Mouse (Mus musculus) intestine, embryonic 15.5 days (tissue): ENCODE results near the gene Slc24a3. TPM values are rescaled to one million over a fixed set of nuclear protein-coding genes. Genes with fewer than 3 reads are reported as not detected.

Experiments used
- ATAC-seq: fragments of 200-750 bp; cut with Nextera tagmentation; 2 replicates; pipeline ENCODE4 v1.8.0; 2017; ENCODE audit warnings: moderate TSS enrichment, moderate library complexity
- H3K27ac ChIP-seq: fragments of 300-500 bp; sonication (generic); 2 replicates; pipeline ENCODE4 v1.5.1; 2015; ENCODE audit warnings: mild to moderate bottlenecking, inconsistent platforms
- H3K27me3 ChIP-seq: fragments of 300-500 bp; sonication (generic); replicated peaks from 2 replicates; pipeline ENCODE4 v1.6.1; 2015; ENCODE audit warnings: inconsistent platforms
- H3K36me3 ChIP-seq: fragments of 300-500 bp; sonication (generic); 2 replicates; pipeline ENCODE4 v1.6.1; 2015; ENCODE audit warnings: inconsistent platforms
- H3K4me1 ChIP-seq: fragments of 300-500 bp; sonication (generic); replicated peaks from 2 replicates; pipeline ENCODE4 v1.6.1; 2015; ENCODE audit warnings: inconsistent platforms
- H3K4me2 ChIP-seq: fragments of 300-500 bp; sonication (generic); replicated peaks from 2 replicates; pipeline ENCODE4 v1.6.1; 2015; ENCODE audit warnings: mild to moderate bottlenecking, inconsistent platforms
- H3K4me3 ChIP-seq: fragments of 300-500 bp; sonication (generic); replicated peaks from 2 replicates; pipeline ENCODE4 v1.5.1; 2015; ENCODE audit warnings: inconsistent platforms
- H3K9ac ChIP-seq: fragments of 300-500 bp; sonication (generic); 2 replicates; pipeline ENCODE4 v1.6.1; 2015; ENCODE audit warnings: inconsistent platforms
- H3K9me3 ChIP-seq: fragments of 300-500 bp; sonication (generic); 2 replicates; pipeline ENCODE4 v1.6.1; 2016; ENCODE audit warnings: inconsistent platforms
- WGBS: fragments of 180-500 bp; shearing (Covaris S2); methylation state at CpG from one replicate; pipeline ENCODE4 v1.1.7; 2015; 5-methylcytosine and 5-hydroxymethylcytosine counted together
- polyA plus RNA-seq: library from polyadenylated mRNA; unstranded; fragments of >200 nt; fragmentation: Nextera tagmentation; extraction: Ambion mirVana; gene quantifications from 2 replicates; pipeline ENCODE4 v1.2.1, GENCODE M21; 2015

The Slc24a3 gene
- polyA plus RNA-seq, 1 experiment from 2014 or later = 6.9 TPM

- 69% methylated on average over 21 of the region's 21 CpGs for WGBS
- Histone ChIP-seq H3K9me3 (no peaks in the 10 kb centered on the region), H3K9ac (no peak overlapping the region), H3K27ac (no peak overlapping the region), H3K4me1 (no peaks in the 10 kb centered on the region), H3K4me2 (no peak overlapping the region), H3K27me3 (no peaks in the 10 kb centered on the region), H3K4me3 (no peak overlapping the region), H3K36me3 (no peaks in the 10 kb centered on the region)
- no peak for ATAC-seq
These were observed 472.9 kb downstream of the Slc24a3 start for GRCm38 (mm10) chr2:145640255-145640984.

GRCm38 (mm10) chr2:145655373-145655960 lies 487.9 kb downstream of the Slc24a3 start:
- H3K4me3 ChIP-seq = no peak overlapping the region
- no peaks in the 10 kb centered on the region for H3K27me3 ChIP-seq
- ATAC-seq = peak; percentile 75
- H3K4me2 ChIP-seq = no peak overlapping the region
- no peak overlapping the region; the same call in 1 of the 2 replicates for H3K27ac ChIP-seq
- no peaks in the 10 kb centered on the region for H3K36me3 ChIP-seq
- WGBS = 26% methylated on average over 12 of the region's 12 CpGs
- no peaks in the 10 kb centered on the region for H3K4me1 ChIP-seq
- no peak overlapping the region for H3K9ac ChIP-seq
- no peaks in the 10 kb centered on the region for H3K9me3 ChIP-seq

DNA sequence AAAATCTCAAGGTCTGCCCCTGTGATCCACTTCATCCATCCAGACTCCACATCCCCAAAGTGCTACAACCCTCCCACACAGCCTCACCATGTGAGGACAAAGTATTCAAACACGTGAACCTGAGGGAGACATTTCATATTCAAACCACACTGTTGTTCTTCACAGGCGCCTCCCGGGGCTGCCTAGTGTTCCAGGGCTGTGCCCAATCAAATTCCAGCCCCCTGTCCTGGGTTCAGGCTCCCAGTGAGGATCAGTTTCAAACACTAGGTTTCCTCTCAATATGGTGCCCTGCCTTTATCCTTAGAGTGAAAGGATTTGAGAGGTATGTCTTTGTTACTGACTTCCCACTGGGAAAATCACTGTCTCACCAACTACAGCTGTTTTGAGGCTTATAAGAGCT lies 488.6 kb downstream of the Slc24a3 start:
- no peak overlapping the region for H3K4me3 ChIP-seq
- H3K9ac ChIP-seq = no peak overlapping the region
- H3K4me2 ChIP-seq = no peak overlapping the region
- no peaks in the 10 kb centered on the region for H3K36me3 ChIP-seq
- H3K27ac ChIP-seq = no peak overlapping the region
- no peaks in the 10 kb centered on the region for H3K9me3 ChIP-seq
- WGBS = 64% methylated on average over 3 of the region's 3 CpGs
- no peak for ATAC-seq
- 0 out of 2 replicates have a peak, but pooled peaks cover 1% of the 10 kb centered on the region for H3K4me1 ChIP-seq
- H3K27me3 ChIP-seq = no peaks in the 10 kb centered on the region

DNA sequence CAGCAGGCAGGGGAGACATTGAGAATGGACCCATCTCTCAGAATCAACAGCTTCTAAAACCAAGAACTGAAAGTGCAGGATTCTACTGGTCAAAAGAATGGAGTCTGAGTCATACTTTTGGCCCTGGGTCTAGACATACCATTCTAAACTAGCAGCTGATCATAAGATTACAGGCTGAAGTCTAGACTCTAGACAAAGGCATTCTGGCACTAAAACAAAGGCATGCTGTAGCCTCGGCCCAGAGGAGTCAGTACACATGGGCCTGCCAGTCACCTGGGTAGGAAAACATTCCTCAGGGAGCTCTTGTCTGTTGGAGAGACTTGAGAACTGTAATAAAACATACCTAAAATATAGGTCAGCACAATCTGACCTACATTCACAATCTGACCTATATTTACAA lies 489.2 kb downstream of the Slc24a3 start:
- 0 out of 2 replicates have a peak, but pooled peaks cover 2% of the 10 kb centered on the region for H3K4me1 ChIP-seq
- H3K9ac ChIP-seq = no peak overlapping the region
- ATAC-seq = no peak
- WGBS = 43% methylated on average over 1 of the region's 1 CpGs
- H3K27me3 ChIP-seq = no peaks in the 10 kb centered on the region
- no peak overlapping the region for H3K27ac ChIP-seq
- H3K4me2 ChIP-seq = no peak overlapping the region
- no peak overlapping the region for H3K4me3 ChIP-seq
- H3K36me3 ChIP-seq = no peaks in the 10 kb centered on the region
- no peaks in the 10 kb centered on the region for H3K9me3 ChIP-seq

GRCm38 (mm10) chr2:145661242-145661641 lies 493.7 kb downstream of the Slc24a3 start:
- H3K27me3 ChIP-seq = no peaks in the 10 kb centered on the region
- WGBS = 62% methylated on average over 7 of the region's 7 CpGs
- no peak overlapping the region for H3K4me3 ChIP-seq
- H3K36me3 ChIP-seq = no peaks in the 10 kb centered on the region
- no peak overlapping the region for H3K27ac ChIP-seq
- H3K4me2 ChIP-seq = no peak overlapping the region
- ATAC-seq = peak; percentile 70
- H3K9ac ChIP-seq = no peak overlapping the region
- 0 out of 2 replicates have a peak, but pooled peaks cover 2% of the 10 kb centered on the region for H3K4me1 ChIP-seq
- H3K9me3 ChIP-seq = no peaks in the 10 kb centered on the region

DNA sequence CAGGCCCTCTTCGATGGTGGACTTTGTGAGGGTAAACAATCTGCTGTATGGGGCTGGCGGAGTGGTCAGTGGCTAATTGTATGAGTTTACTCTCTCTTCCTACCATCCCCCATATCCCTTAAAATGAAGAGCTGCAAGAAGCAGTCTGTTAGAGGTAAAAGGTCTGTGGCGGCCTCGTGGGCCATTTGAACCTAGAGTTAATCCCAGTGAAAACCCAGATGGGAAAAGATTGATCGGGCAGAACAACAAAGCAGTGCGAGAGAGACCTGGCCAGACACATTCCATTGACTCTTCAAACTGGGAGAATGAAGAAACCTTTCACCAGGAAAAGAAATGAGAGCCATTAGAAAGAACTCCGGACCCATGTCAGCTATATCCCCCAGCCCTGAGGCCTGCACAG lies 496.3 kb downstream of the Slc24a3 start:
- no peak for ATAC-seq
- H3K9me3 ChIP-seq = no peaks in the 10 kb centered on the region
- no peaks in the 10 kb centered on the region for H3K36me3 ChIP-seq
- no peak overlapping the region for H3K4me2 ChIP-seq
- no peaks in the 10 kb centered on the region for H3K27me3 ChIP-seq
- H3K27ac ChIP-seq = no peak overlapping the region
- WGBS = 62% methylated on average over 7 of the region's 7 CpGs
- H3K4me1 ChIP-seq = 0 out of 2 replicates have a peak, but pooled peaks cover 2% of the 10 kb centered on the region
- H3K9ac ChIP-seq = no peak overlapping the region
- H3K4me3 ChIP-seq = no peak overlapping the region

DNA sequence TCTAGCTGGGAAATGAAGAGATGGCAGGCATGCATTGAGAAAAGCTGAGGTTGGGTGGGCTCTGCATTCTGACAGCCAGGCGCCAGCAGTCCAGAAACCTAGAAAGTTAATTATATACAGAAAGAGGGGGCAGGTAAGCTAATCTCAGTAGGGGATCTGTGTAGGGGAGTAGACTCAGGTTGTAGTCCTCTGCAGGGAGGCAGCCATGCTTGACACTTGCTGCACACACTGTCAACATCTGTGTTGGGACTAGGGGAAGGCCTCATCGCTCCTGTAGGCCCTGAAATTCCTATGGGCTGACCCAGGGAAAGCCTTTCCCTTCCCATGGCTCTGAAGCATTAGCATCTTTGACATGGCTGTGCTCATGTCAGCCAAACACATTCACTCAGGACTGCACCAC lies 496.8 kb downstream of the Slc24a3 start:
- no peak overlapping the region for H3K4me3 ChIP-seq
- no peaks in the 10 kb centered on the region for H3K36me3 ChIP-seq
- WGBS = 69% methylated on average over 2 of the region's 2 CpGs
- no peaks in the 10 kb centered on the region for H3K9me3 ChIP-seq
- no peak for ATAC-seq
- H3K4me1 ChIP-seq = 0 out of 2 replicates have a peak, but pooled peaks cover 2% of the 10 kb centered on the region
- no peak overlapping the region for H3K9ac ChIP-seq
- no peak overlapping the region for H3K27ac ChIP-seq
- H3K27me3 ChIP-seq = no peaks in the 10 kb centered on the region
- H3K4me2 ChIP-seq = no peak overlapping the region

DNA sequence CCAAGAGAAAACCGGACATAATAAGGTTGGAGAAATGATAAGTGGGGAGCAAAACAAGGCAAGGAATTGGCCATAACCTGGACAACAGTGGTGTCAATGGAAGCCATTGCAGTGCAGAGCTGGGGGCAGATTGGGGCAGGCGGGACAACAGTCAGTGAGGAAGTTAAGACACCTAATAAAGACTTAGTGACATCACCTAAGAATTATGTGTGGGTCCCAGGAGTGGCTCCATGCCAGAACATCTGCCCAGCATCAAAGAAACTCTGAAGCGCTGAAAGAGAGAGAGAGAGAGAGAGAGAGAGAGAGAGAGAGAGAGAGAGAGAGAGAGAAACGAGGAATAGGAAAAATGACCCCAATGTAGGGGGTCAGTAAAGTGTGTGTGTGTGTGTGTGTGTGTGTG lies 500.6 kb downstream of the Slc24a3 start:
- Histone ChIP-seq H3K9ac (no peak overlapping the region), H3K27me3 (no peaks in the 10 kb centered on the region), H3K9me3 (no peaks in the 10 kb centered on the region), H3K4me3 (no peak overlapping the region), H3K4me1 (no peaks in the 10 kb centered on the region), H3K4me2 (no peak overlapping the region), H3K27ac (no peak overlapping the region), H3K36me3 (no peaks in the 10 kb centered on the region)
- WGBS = 58% methylated on average over 4 of the region's 4 CpGs
- no peak for ATAC-seq

DNA sequence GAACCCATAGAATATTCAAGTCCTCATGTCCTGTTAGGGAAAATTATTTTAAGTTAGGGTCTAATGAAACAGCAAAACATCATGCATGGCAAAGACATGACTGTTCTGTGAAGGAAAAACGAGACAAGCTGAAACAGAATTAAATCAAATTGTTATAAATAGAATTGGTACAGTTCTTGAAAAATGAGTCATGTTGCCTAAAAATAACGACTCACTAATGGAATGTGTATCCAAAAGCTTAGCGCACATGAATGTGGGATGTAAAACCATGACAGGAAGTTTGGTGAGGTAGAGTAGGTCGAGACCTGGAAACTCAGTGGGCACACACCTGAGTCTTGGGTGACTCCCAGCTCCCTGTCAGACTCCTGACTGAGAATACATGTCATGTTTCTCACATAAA lies 502.6 kb downstream of the Slc24a3 start:
- no peak overlapping the region for H3K4me3 ChIP-seq
- 75% methylated on average over 4 of the region's 4 CpGs for WGBS
- H3K4me2 ChIP-seq = no peak overlapping the region
- ATAC-seq = no peak
- H3K9ac ChIP-seq = no peak overlapping the region
- 0 out of 2 replicates have a peak, but pooled peaks cover 8% of the 10 kb centered on the region for H3K4me1 ChIP-seq
- H3K9me3 ChIP-seq = no peaks in the 10 kb centered on the region
- H3K27ac ChIP-seq = no peak overlapping the region
- no peaks in the 10 kb centered on the region for H3K27me3 ChIP-seq
- H3K36me3 ChIP-seq = no peaks in the 10 kb centered on the region

GRCm38 (mm10) chr2:145674496-145675141 lies 507.1 kb downstream of the Slc24a3 start:
- Histone ChIP-seq H3K4me3 (peak overlapping the region; percentile 72), H3K4me2 (peak overlapping the region; percentile 91), H3K9me3 (no peaks in the 10 kb centered on the region), H3K36me3 (no peaks in the 10 kb centered on the region), H3K27me3 (no peaks in the 10 kb centered on the region), H3K4me1 (peaks cover 18% of the 10 kb centered on the region; the same call in 1 of the 2 replicates), H3K9ac (peak overlapping the region; percentile 67), H3K27ac (peak overlapping the region; percentile 86)
- WGBS = 1% methylated on average over 23 of the region's 23 CpGs
- ATAC-seq = peak; percentile 42

DNA sequence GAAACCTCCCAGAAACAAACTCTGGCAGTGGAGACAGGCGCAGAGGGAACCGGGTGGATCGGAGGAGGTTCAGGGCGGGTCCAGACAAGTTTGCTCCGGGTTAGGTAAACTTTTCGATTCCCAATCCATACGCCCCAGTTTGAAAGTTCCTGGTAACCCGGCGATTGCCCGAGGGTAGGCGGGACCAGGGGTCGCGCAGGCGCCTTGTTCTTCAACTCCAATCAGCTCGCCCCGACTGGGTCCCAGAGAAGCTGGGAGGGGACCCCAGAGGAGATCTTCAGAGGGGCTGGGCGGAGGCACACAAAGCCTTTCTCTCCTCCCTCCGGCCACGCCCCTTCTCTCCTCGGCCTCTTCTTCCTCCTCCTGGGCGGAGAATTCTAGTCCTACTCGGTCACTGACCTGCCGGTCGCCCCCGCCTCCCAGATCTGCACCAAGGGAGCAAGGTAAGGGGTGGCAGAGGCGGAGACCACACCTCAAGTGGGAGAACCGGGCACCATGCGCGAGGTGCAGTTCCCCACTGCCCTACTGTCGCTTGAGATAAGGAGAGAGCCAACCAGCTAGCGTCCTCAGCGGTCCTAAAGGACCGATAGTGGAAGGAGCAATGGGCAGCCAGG lies 507.7 kb downstream of the Slc24a3 start, which contains the start of gene Rin2:
Gene Rin2 (plus strand): TSS at position 74 of the 614 bp plus-strand sequence.
- Histone ChIP-seq H3K4me1 (peaks cover 18% of the 10 kb centered on the region; the same call in 1 of the 2 replicates), H3K9me3 (no peaks in the 10 kb centered on the region), H3K9ac (peak within 1 kb of the TSS; percentile 67), H3K27ac (peak within 1 kb of the TSS; percentile 86), H3K36me3 (no peaks in the 10 kb centered on the region), H3K27me3 (no peaks in the 10 kb centered on the region), H3K4me2 (peak within 1 kb of the TSS; percentile 91), H3K4me3 (peak within 1 kb of the TSS; percentile 72)
- under 1% methylated on average over 33 of the region's 33 CpGs for WGBS
- ATAC-seq = peak; percentile 89
